Mouse (Mus musculus) CH12.LX (cell line): ENCODE results near the gene 1700001J03Rik. TPM values are rescaled to one million over a fixed set of nuclear protein-coding genes. Genes with fewer than 3 reads are reported as not detected.
A peak's percentile ranks its signal among the peaks of the same experiment; 100 is the strongest.

Experiments used
- DNase-seq: peaks from one replicate; pipeline ENCODE4 v3.0.0-alpha.2; 2013; ENCODE audit errors: extremely low read depth
- H3K27ac ChIP-seq: 2 replicates; pipeline ENCODE4 v1.5.1; 2012; ENCODE audit warnings: low read depth, mild to moderate bottlenecking, control low read depth, moderate library complexity; ENCODE audit not compliant: insufficient read depth
- H3K27me3 ChIP-seq: replicated peaks from 2 replicates; pipeline ENCODE3; 2012; ENCODE audit warnings: inconsistent platforms
- H3K36me3 ChIP-seq, 2 experiments: replicated peaks in 1 of 2; 2 replicates each; pipeline versions ENCODE3 to v1.6.1; 2012; ENCODE audit warnings: inconsistent platforms in 1 of 2, low read length in 1 of 2, mild to moderate bottlenecking in 1 of 2, mixed read lengths in 1 of 2, moderate library complexity in 1 of 2; ENCODE audit not compliant: control insufficient read depth in 1 of 2, insufficient read depth in 1 of 2
- H3K4me1 ChIP-seq, 2 experiments: 2 replicates each; pipeline ENCODE4 v1.6.1; 2012; ENCODE audit warnings: inconsistent platforms in 1 of 2, moderate library complexity in 1 of 2; ENCODE audit not compliant: insufficient read depth in 2 of 2, control insufficient read depth in 1 of 2
- H3K4me2 ChIP-seq: 2 replicates; pipeline ENCODE4 v1.6.1; 2012; ENCODE audit warnings: low read depth, mild to moderate bottlenecking, control low read depth; ENCODE audit not compliant: poor library complexity, insufficient read depth, severe bottlenecking
- H3K4me3 ChIP-seq, 3 experiments: fragments of 150-350 bp in 1 of 3; sonication (generic) in 1 of 3; replicated peaks in 1 of 3; 2 replicates each; pipeline versions ENCODE3 to v1.5.1; 2011 to 2012; ENCODE audit warnings: low read depth in 2 of 3, low read length in 2 of 3, mild to moderate bottlenecking in 2 of 3, moderate library complexity in 2 of 3, control low read depth in 1 of 3, improper control_type of control experiment in 1 of 3, inconsistent platforms in 1 of 3, mixed read lengths in 1 of 3; ENCODE audit not compliant: poor library complexity in 1 of 3
- H3K79me2 ChIP-seq: replicated peaks from 2 replicates; pipeline ENCODE4 v1.6.1; 2012; ENCODE audit warnings: mild to moderate bottlenecking, moderate library complexity; ENCODE audit not compliant: control insufficient read depth, poor library complexity, insufficient read depth, severe bottlenecking; ENCODE audit errors: extremely low read depth
- H3K9ac ChIP-seq: 2 replicates; pipeline ENCODE4 v1.6.1; 2012; ENCODE audit warnings: low read depth, mild to moderate bottlenecking, control low read depth, moderate library complexity; ENCODE audit not compliant: insufficient read depth
- H3K9me3 ChIP-seq: replicated peaks from 2 replicates; pipeline ENCODE3; 2012; ENCODE audit warnings: low read length, inconsistent platforms, mixed read lengths
- CTCF ChIP-seq, 2 experiments: IDR thresholded peaks in 1 of 2; conservative IDR thresholded peaks in 1 of 2; 2 replicates each; pipeline ENCODE4 v1.5.1; 2011 to 2012; ENCODE audit warnings: low read depth in 2 of 2, low read length in 2 of 2, improper control_type of control experiment in 1 of 2, inconsistent platforms in 1 of 2, mild to moderate bottlenecking in 1 of 2, moderate library complexity in 1 of 2
- E2F4 ChIP-seq: IDR thresholded peaks from 2 replicates; pipeline ENCODE4 v1.6.1; 2011; ENCODE audit warnings: low read depth, low read length, improper control_type of control experiment; ENCODE audit not compliant: insufficient replicate concordance
- EP300 ChIP-seq: IDR thresholded peaks from 2 replicates; pipeline ENCODE4 v1.6.1; 2011; ENCODE audit warnings: low read length, improper control_type of control experiment
- IRF4 ChIP-seq: IDR thresholded peaks from 2 replicates; pipeline ENCODE4 v1.6.1; 2014; ENCODE audit warnings: low read depth, mild to moderate bottlenecking, inconsistent platforms, low read length, improper control_type of control experiment
- JUN ChIP-seq: IDR thresholded peaks from 2 replicates; pipeline ENCODE4 v1.6.1; 2011; ENCODE audit warnings: low read depth, mild to moderate bottlenecking, low read length, improper control_type of control experiment, moderate library complexity; ENCODE audit not compliant: insufficient read depth
- JUND ChIP-seq: conservative IDR thresholded peaks from 2 replicates; pipeline ENCODE4 v1.6.1; 2011; ENCODE audit warnings: low read depth, low read length, improper control_type of control experiment
- SIN3A ChIP-seq: IDR thresholded peaks from 2 replicates; pipeline ENCODE4 v1.6.1; 2012; ENCODE audit warnings: low read length, improper control_type of control experiment, inconsistent platforms
- SMC3 ChIP-seq: IDR thresholded peaks from 2 replicates; pipeline ENCODE4 v1.6.1; 2011; ENCODE audit warnings: low read depth, low read length, improper control_type of control experiment
- ZKSCAN1 ChIP-seq: IDR thresholded peaks from 2 replicates; pipeline ENCODE4 v1.6.1; 2012; ENCODE audit warnings: low read depth, inconsistent platforms, low read length, improper control_type of control experiment, borderline replicate concordance
- dilution Hi-C: fragments of 300-500 bp; cut with MboI; formaldehyde crosslinking; loops from 2 replicates; pipeline ENCODE4 v1.14.3; 2020; ENCODE audit warnings: low sequenced_read_pairs; ENCODE audit not compliant: extremely low pct_unique_long_range_greater_than_20kb, extremely low pct_ligation_motif_present
- in situ Hi-C: fragments of 300-500 bp; cut with MboI; formaldehyde crosslinking; loops from 3 replicates; pipeline ENCODE4 v1.14.3; 2019; ENCODE audit warnings: low sequenced_read_pairs, low pct_ligation_motif_present, low pct_unique_long_range_greater_than_20kb, mixed read lengths
- polyA plus RNA-seq: library from polyadenylated mRNA; unstranded; fragments of >175 nt; gene quantifications from 2 replicates; pipeline ENCODE4 v1.2.1, GENCODE M21; 2012; ENCODE audit warnings: low read depth; ENCODE audit not compliant: insufficient read length
- total RNA-seq, 2 experiments: library from RNA; depleted of rRNA; stranded (reverse); fragments of 300-350 nt in 1 of 2; fragments of >200 nt in 1 of 2; gene quantifications; 2 replicates each; pipeline ENCODE4 v1.2.3; 2012 to 2014

1700001J03Rik gene
- total and polyA plus RNA-seq, 3 experiments, result not detected

GRCm38 (mm10) chr5:146150454-146150853, 34.6 kb downstream of the 1700001J03Rik start:
- Histone ChIP-seq H3K27ac (no peak overlapping the region), H3K79me2 (no peaks in the 10 kb centered on the region), H3K9me3 (no peaks in the 10 kb centered on the region), H3K4me2 (no peak overlapping the region), H3K27me3 (peaks cover 3% of the 10 kb centered on the region), H3K4me1 (peaks cover 0 to 7% of the 10 kb centered on the region in 2 experiments; a peak in 2 of 4 replicates), H3K9ac (no peak overlapping the region), H3K36me3 (no peaks in the 10 kb centered on the region), H3K4me3 (no peak overlapping the region)
- peak; percentile 84 for TF ChIP-seq EP300
- no peak for TF ChIP-seq SMC3
- TF ChIP-seq JUND, result peak; percentile 74
- TF ChIP-seq JUN, result 0 out of 2 replicates have a peak, but pooled peaks have one; percentile 32
- TF ChIP-seq E2F4, result no peak
- TF ChIP-seq SIN3A, result no peak
- no peak for TF ChIP-seq ZKSCAN1
- TF ChIP-seq IRF4, result peak; percentile 79
- dilution Hi-C loops (no loop called here), in situ Hi-C loops (no loop called here)
- DNase-seq, result peak; percentile 58

- Histone ChIP-seq H3K79me2 (no peaks in the 10 kb centered on the region), H3K27me3 (peaks cover 2% of the 10 kb centered on the region), H3K9ac (no peak overlapping the region), H3K4me2 (no peak overlapping the region), H3K9me3 (no peaks in the 10 kb centered on the region), H3K36me3 (no peaks in the 10 kb centered on the region), H3K4me1 (peaks cover 0 to 7% of the 10 kb centered on the region in 2 experiments; a peak in 2 of 4 replicates)
- peak; percentile 5 for DNase-seq
- in situ Hi-C loops, result no loop called here
- TF ChIP-seq CTCF (conservative IDR thresholded peaks at IDR 0.05 in 1 of 2, IDR thresholded peaks at IDR 0.05 in 1 of 2; ENCODE audit: low read depth in 2 of 2, low read length in 2 of 2), result peak in 1 of 2 experiments; percentile 33; a peak in 3 of 4 replicates
- TF ChIP-seq SIN3A, result no peak
- TF ChIP-seq, all 38 proteins: peak for 1
- H3K4me3 ChIP-seq, result no peak overlapping the region
- dilution Hi-C loops, result no loop called here
- H3K27ac ChIP-seq, result no peak overlapping the region
Measured at GRCm38 (mm10) chr5:146147903-146148302, 37.2 kb downstream of the 1700001J03Rik start.

Other genes starting within 250 kb of the 1700001J03Rik start
- gene Cyp3a25, start 175.7 kb downstream of the 1700001J03Rik start, total RNA-seq (2012; rRNA removed), result not detected in 2 replicates
- gene Cyp3a25, start 175.7 kb downstream of the 1700001J03Rik start, total RNA-seq (2014; rRNA removed), result not detected in 2 replicates
- gene Cyp3a25, start 175.7 kb downstream of the 1700001J03Rik start, polyA plus RNA-seq, result not detected in 2 replicates
- gene Cyp3a59, start 106.0 kb downstream of the 1700001J03Rik start, total RNA-seq (2012; rRNA removed), result not detected in 2 replicates
- gene Cyp3a59, start 106.0 kb downstream of the 1700001J03Rik start, total RNA-seq (2014; rRNA removed), result not detected in 2 replicates
- gene Cyp3a59, start 106.0 kb downstream of the 1700001J03Rik start, polyA plus RNA-seq, result not detected in 2 replicates
- not detected in 2 replicates for gene Gm5565, start 24.8 kb downstream of the 1700001J03Rik start, total RNA-seq (2012; rRNA removed)
- not detected in 2 replicates for gene Gm5565, start 24.8 kb downstream of the 1700001J03Rik start, total RNA-seq (2014; rRNA removed)
- gene Gm5565, start 24.8 kb downstream of the 1700001J03Rik start, polyA plus RNA-seq, result not detected in 2 replicates
- not detected in 2 replicates for gene Gm6309, start 14.6 kb downstream of the 1700001J03Rik start, total RNA-seq (2012; rRNA removed)
- not detected in 2 replicates for gene Gm6309, start 14.6 kb downstream of the 1700001J03Rik start, total RNA-seq (2014; rRNA removed)
- not detected in 2 replicates for gene Gm6309, start 14.6 kb downstream of the 1700001J03Rik start, polyA plus RNA-seq
- gene Rnf6, start 36.3 kb upstream of the 1700001J03Rik start, total RNA-seq (2012; rRNA removed), result 20.7 and 21.4 TPM in 2 replicates
- 15.9 and 19.1 TPM in 2 replicates for gene Rnf6, start 36.3 kb upstream of the 1700001J03Rik start, total RNA-seq (2014; rRNA removed)
- gene Rnf6, start 36.3 kb upstream of the 1700001J03Rik start, polyA plus RNA-seq, result 22.7 and 24.1 TPM in 2 replicates
- gene Cdk8, start 45.9 kb upstream of the 1700001J03Rik start, total RNA-seq (2012; rRNA removed), result 52.6 and 55.0 TPM in 2 replicates
- gene Cdk8, start 45.9 kb upstream of the 1700001J03Rik start, total RNA-seq (2014; rRNA removed), result 99.1 and 112 TPM in 2 replicates
- gene Cdk8, start 45.9 kb upstream of the 1700001J03Rik start, polyA plus RNA-seq, result 65.4 and 69.9 TPM in 2 replicates
- gene Wasf3, start 199.7 kb upstream of the 1700001J03Rik start, total RNA-seq (2012; rRNA removed), result not detected in 2 replicates
- not detected in 2 replicates for gene Wasf3, start 199.7 kb upstream of the 1700001J03Rik start, total RNA-seq (2014; rRNA removed)
- gene Wasf3, start 199.7 kb upstream of the 1700001J03Rik start, polyA plus RNA-seq, result not detected in 2 replicates